Mouse (Mus musculus) MEL (cell line): ENCODE results near the gene Suclg1. TPM values are rescaled to one million over a fixed set of nuclear protein-coding genes. Genes with fewer than 3 reads are reported as not detected.

ENCODE experiments used
- DNase-seq: peaks from one replicate; pipeline ENCODE4 v3.0.0; 2011; ENCODE audit warnings: low read depth, low spot score
- H3K27ac ChIP-seq: 2 replicates; pipeline ENCODE4 v1.5.1; 2012; ENCODE audit warnings: low read depth, mild to moderate bottlenecking, control low read depth, low read length, moderate library complexity; ENCODE audit not compliant: control insufficient read depth
- H3K27me3 ChIP-seq, 2 experiments: fragments of 150-350 bp in 1 of 2; sonication (generic) in 1 of 2; 2 replicates each; pipeline ENCODE4 v1.6.1; 2012; ENCODE audit warnings: low read length in 2 of 2, mild to moderate bottlenecking in 2 of 2, improper control_type of control experiment in 1 of 2, moderate library complexity in 1 of 2; ENCODE audit not compliant: insufficient read depth in 2 of 2, control insufficient read depth in 1 of 2
- H3K36me3 ChIP-seq, 2 experiments: 2 replicates each; pipeline ENCODE4 v1.6.1; 2012 to 2014; ENCODE audit warnings: low read length in 2 of 2, improper control_type of control experiment in 1 of 2, inconsistent platforms in 1 of 2, mild to moderate bottlenecking in 1 of 2; ENCODE audit not compliant: insufficient read depth in 2 of 2, control insufficient read depth in 1 of 2
- H3K4me1 ChIP-seq, 2 experiments: fragments of 150-350 bp in 1 of 2; sonication (generic) in 1 of 2; 2 replicates each; pipeline ENCODE4 v1.6.1; 2012; ENCODE audit warnings: low read length in 2 of 2, improper control_type of control experiment in 1 of 2, mild to moderate bottlenecking in 1 of 2; ENCODE audit not compliant: insufficient read depth in 2 of 2, control insufficient read depth in 1 of 2
- H3K4me3 ChIP-seq, 2 experiments: fragments of 150-350 bp in 1 of 2; sonication (generic) in 1 of 2; 2 replicates each; pipeline ENCODE4 v1.5.1; 2012; ENCODE audit warnings: low read depth in 2 of 2, low read length in 2 of 2, mild to moderate bottlenecking in 2 of 2, moderate library complexity in 2 of 2, control low read depth in 1 of 2, improper control_type of control experiment in 1 of 2; ENCODE audit not compliant: control insufficient read depth in 1 of 2, insufficient read depth in 1 of 2
- H3K79me2 ChIP-seq: 2 replicates; pipeline ENCODE4 v1.6.1; 2012; ENCODE audit warnings: mild to moderate bottlenecking, low read length, moderate library complexity; ENCODE audit not compliant: control insufficient read depth, poor library complexity, insufficient read depth
- H3K9ac ChIP-seq: 2 replicates; pipeline ENCODE4 v1.6.1; 2012; ENCODE audit warnings: low read depth, mild to moderate bottlenecking, control low read depth, low read length, moderate library complexity; ENCODE audit not compliant: control insufficient read depth, poor library complexity, severe bottlenecking
- H3K9me3 ChIP-seq: fragments of 150-350 bp; sonication (generic); replicated peaks from 2 replicates; pipeline ENCODE4 v1.6.1; 2012; ENCODE audit warnings: mild to moderate bottlenecking, low read length, improper control_type of control experiment, moderate library complexity; ENCODE audit not compliant: insufficient read depth
- GATA1 ChIP-seq: IDR thresholded peaks from 2 replicates; pipeline ENCODE4 v1.6.1; 2011; ENCODE audit warnings: low read depth, low read length, improper control_type of control experiment
- KAT2A ChIP-seq: conservative IDR thresholded peaks from 2 replicates; pipeline ENCODE4 v1.6.1; 2012; ENCODE audit warnings: low read depth, low read length, improper control_type of control experiment, inconsistent platforms
- MAFK ChIP-seq: IDR thresholded peaks from 2 replicates; pipeline ENCODE4 v1.6.1; 2011; ENCODE audit warnings: low read depth, mild to moderate bottlenecking, low read length, improper control_type of control experiment, borderline replicate concordance
- MAZ ChIP-seq: IDR thresholded peaks from 2 replicates; pipeline ENCODE4 v1.6.1; 2012; ENCODE audit warnings: low read depth, mild to moderate bottlenecking, inconsistent platforms, low read length, improper control_type of control experiment
- MYB ChIP-seq: IDR thresholded peaks from 2 replicates; pipeline ENCODE4 v1.6.1; 2011; ENCODE audit warnings: mild to moderate bottlenecking, low read depth, low read length, improper control_type of control experiment
- MYC ChIP-seq: IDR thresholded peaks from 2 replicates; pipeline ENCODE4 v1.6.1; 2011; ENCODE audit warnings: low read depth, mild to moderate bottlenecking, low read length, improper control_type of control experiment, moderate library complexity
- NRF1 ChIP-seq: IDR thresholded peaks from 2 replicates; pipeline ENCODE4 v1.6.1; 2014; ENCODE audit warnings: low read depth, mild to moderate bottlenecking, inconsistent platforms, low read length, improper control_type of control experiment, moderate library complexity; ENCODE audit not compliant: poor library complexity, insufficient read depth, severe bottlenecking
- SMC3 ChIP-seq: IDR thresholded peaks from 2 replicates; pipeline ENCODE4 v1.6.1; 2011; ENCODE audit warnings: low read depth, low read length, improper control_type of control experiment
- UBTF ChIP-seq: IDR thresholded peaks from 2 replicates; pipeline ENCODE4 v1.6.1; 2012; ENCODE audit warnings: low read depth, mild to moderate bottlenecking, inconsistent platforms, low read length, improper control_type of control experiment, moderate library complexity, borderline replicate concordance; ENCODE audit not compliant: insufficient read depth
- USF1 ChIP-seq: IDR thresholded peaks from 2 replicates; pipeline ENCODE4 v1.6.1; 2014; ENCODE audit warnings: low read depth, mild to moderate bottlenecking, inconsistent platforms, low read length, improper control_type of control experiment, moderate library complexity
- USF2 ChIP-seq, 2 experiments: IDR thresholded peaks; 2 replicates each; pipeline ENCODE4 v1.6.1; 2011 to 2012; ENCODE audit warnings: improper control_type of control experiment in 2 of 2, low read length in 2 of 2, borderline replicate concordance in 1 of 2, inconsistent platforms in 1 of 2, low read depth in 1 of 2, mild to moderate bottlenecking in 1 of 2; ENCODE audit not compliant: insufficient read depth in 1 of 2
- ZNF384 ChIP-seq: IDR thresholded peaks from 2 replicates; pipeline ENCODE4 v1.6.1; 2012; ENCODE audit warnings: low read depth, mild to moderate bottlenecking, inconsistent platforms, low read length, improper control_type of control experiment
- polyA plus RNA-seq, 2 experiments: library from polyadenylated mRNA; stranded (reverse) in 1 of 2; unstranded in 1 of 2; fragments of >175 nt in 1 of 2; fragments of >200 nt in 1 of 2; gene quantifications; 2 replicates each; pipeline versions ENCODE4 v1.2.1 to v1.2.4; 2012; ENCODE audit warnings: low replicate concordance in 2 of 2, low read depth in 1 of 2; ENCODE audit not compliant: insufficient read length in 2 of 2, insufficient read depth in 1 of 2, missing spikeins in 1 of 2
- total RNA-seq: library from RNA; depleted of rRNA; stranded (reverse); fragments of 300-350 nt; gene quantifications from 2 replicates; pipeline ENCODE4 v1.2.3, GENCODE M21; 2012

Gene Suclg1
- total and polyA plus RNA-seq, 3 experiments: 158 to 207 TPM; not detected in 1

DNA sequence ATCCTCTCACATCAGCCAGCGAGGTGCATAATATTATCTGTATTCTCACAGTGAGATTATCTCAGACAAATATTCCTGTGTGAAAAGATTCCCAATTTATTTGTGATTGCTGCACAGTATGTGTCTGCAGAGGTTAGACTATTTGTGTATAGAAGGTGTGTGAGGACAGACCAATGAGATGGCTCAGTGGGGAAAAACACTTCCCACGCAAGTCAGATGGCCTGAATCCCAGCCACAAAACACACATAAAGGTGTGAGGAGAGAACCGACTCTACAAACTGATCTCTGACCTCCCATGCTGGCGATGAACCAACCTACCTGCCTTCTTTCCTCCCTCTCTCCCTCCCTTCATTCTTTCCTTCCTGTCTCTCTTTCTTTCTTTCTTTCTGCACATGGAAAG is 5.4 kb downstream of the Suclg1 start:
- Histone ChIP-seq H3K4me3 (no peak overlapping the region), H3K79me2 (peaks cover 40% of the 10 kb centered on the region), H3K9me3 (no peaks in the 10 kb centered on the region), H3K27me3 (no peaks in the 10 kb centered on the region), H3K9ac (no peak overlapping the region), H3K36me3 (peaks cover 2 to 9% of the 10 kb centered on the region in 2 experiments; a peak in 3 of 4 replicates), H3K27ac (no peak overlapping the region), H3K4me1 (peaks cover 0 to 7% of the 10 kb centered on the region in 2 experiments; a peak in 1 of 4 replicates)
- TF ChIP-seq SMC3 (no peak), NRF1 (no peak), UBTF (no peak), USF1 (no peak), MAZ (no peak), MAFK (no peak), KAT2A (no peak), ZNF384 (no peak), USF2 (IDR thresholded peaks at IDR 0.05; ENCODE audit: borderline replicate concordance in 1 of 2, insufficient read depth in 1 of 2, low read depth in 1 of 2, low read length in 2 of 2) (no peak), GATA1 (no peak)
- no peak for DNase-seq

DNA sequence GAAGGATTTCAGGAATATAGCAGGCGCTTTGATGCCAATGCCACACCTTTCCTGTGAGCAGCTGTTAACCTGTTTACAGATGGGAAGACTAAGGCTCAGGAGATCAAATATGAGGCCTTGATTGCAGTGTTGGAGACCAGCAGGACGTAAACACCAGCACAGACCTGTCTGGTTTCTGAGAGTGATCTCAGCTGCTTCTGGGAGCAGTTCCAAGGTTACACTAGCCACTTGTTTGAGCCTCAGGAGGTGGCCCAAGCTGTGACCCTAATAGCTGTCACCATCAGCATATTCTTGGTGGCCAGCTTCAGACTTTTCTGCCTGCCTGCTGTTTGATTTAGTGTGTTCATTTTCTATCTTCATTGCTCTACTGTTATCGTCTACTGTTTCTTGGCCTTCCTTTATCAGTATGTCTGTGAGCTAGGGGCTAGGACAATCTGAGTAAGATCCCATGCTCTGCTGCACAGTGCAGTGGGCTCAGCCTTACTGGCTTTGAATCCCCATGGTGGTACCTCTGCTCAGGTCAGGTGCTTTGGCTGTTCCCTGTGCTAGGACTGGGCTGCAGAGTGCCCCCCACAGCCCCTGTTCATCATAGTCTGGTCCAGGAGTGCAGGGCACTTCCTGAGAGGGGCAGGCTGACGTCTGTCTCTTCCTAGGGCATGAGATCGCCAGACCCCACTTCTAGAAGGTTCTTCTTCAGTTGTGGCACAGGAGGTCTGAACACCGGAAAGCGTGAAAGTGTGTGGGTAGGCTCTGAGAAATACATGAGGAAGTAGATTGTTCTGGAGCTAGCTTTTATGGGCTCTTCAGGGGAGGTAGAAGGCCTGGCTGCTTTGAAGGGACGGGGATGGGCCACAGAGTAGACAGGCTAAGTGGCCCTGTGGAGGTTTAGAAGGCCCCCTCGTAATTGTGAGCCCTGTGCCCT is 6.4 kb downstream of the Suclg1 start:
- Histone ChIP-seq H3K27ac (no peak overlapping the region), H3K4me1 (peaks cover 0 to 4% of the 10 kb centered on the region in 2 experiments; a peak in 1 of 4 replicates), H3K9me3 (no peaks in the 10 kb centered on the region), H3K36me3 (peaks cover 2 to 6% of the 10 kb centered on the region in 2 experiments; a peak in 3 of 4 replicates), H3K4me3 (no peak overlapping the region), H3K27me3 (no peaks in the 10 kb centered on the region), H3K9ac (no peak overlapping the region), H3K79me2 (peaks cover 30% of the 10 kb centered on the region)
- TF ChIP-seq UBTF (no peak), ZNF384 (no peak), MYC (no peak), MYB (no peak)
- no peak for DNase-seq
